Mouse (Mus musculus) liver, embryonic 12.5 days (tissue): ENCODE measurements around the gene Lyar. TPM values are rescaled to one million over a fixed set of nuclear protein-coding genes. Genes with fewer than 3 reads are reported as not detected.

Source experiments
- ATAC-seq: fragments of 200-750 bp; cut with Nextera tagmentation; 2 replicates; pipeline ENCODE4 v1.8.0; 2017; ENCODE audit warnings: moderate number of reproducible peaks, mild to moderate bottlenecking, moderate library complexity
- H3K27ac ChIP-seq: fragments of 300-500 bp; sonication (generic); 2 replicates; pipeline ENCODE4 v1.5.1; 2016; ENCODE audit warnings: mild to moderate bottlenecking
- H3K27me3 ChIP-seq: fragments of 300-500 bp; sonication (generic); replicated peaks from 2 replicates; pipeline ENCODE4 v1.6.1; 2016; ENCODE audit warnings: mild to moderate bottlenecking, moderate library complexity
- H3K36me3 ChIP-seq: fragments of 300-500 bp; sonication (generic); 2 replicates; pipeline ENCODE4 v1.6.1; 2016; ENCODE audit warnings: mild to moderate bottlenecking, moderate library complexity
- H3K4me1 ChIP-seq: fragments of 300-500 bp; sonication (generic); 2 replicates; pipeline ENCODE4 v1.6.1; 2016
- H3K4me2 ChIP-seq: fragments of 300-500 bp; sonication (generic); 2 replicates; pipeline ENCODE4 v1.6.1; 2016; ENCODE audit warnings: mild to moderate bottlenecking, moderate library complexity
- H3K4me3 ChIP-seq: fragments of 300-500 bp; sonication (generic); 2 replicates; pipeline ENCODE4 v1.5.1; 2016; ENCODE audit warnings: mild to moderate bottlenecking, moderate library complexity
- H3K9ac ChIP-seq: fragments of 300-500 bp; sonication (generic); 2 replicates; pipeline ENCODE4 v1.6.1; 2016; ENCODE audit warnings: mild to moderate bottlenecking, moderate library complexity
- H3K9me3 ChIP-seq: fragments of 300-500 bp; sonication (generic); replicated peaks from 2 replicates; pipeline ENCODE4 v1.6.1; 2016; ENCODE audit warnings: mild to moderate bottlenecking, moderate library complexity
- WGBS: fragments of 180-500 bp; shearing (Covaris S2); methylation state at CpG from one replicate; pipeline ENCODE4 v1.1.7; 2016; ENCODE audit not compliant: insufficient replicate concordance; 5-methylcytosine and 5-hydroxymethylcytosine counted together
- polyA plus RNA-seq: library from polyadenylated mRNA; unstranded; fragments of >200 nt; fragmentation: Nextera tagmentation; extraction: Ambion mirVana; gene quantifications from 2 replicates; pipeline ENCODE4 v1.2.1, GENCODE M21; 2016

The Lyar gene
- 145 and 147 TPM in 2 replicates for polyA plus RNA-seq

DNA sequence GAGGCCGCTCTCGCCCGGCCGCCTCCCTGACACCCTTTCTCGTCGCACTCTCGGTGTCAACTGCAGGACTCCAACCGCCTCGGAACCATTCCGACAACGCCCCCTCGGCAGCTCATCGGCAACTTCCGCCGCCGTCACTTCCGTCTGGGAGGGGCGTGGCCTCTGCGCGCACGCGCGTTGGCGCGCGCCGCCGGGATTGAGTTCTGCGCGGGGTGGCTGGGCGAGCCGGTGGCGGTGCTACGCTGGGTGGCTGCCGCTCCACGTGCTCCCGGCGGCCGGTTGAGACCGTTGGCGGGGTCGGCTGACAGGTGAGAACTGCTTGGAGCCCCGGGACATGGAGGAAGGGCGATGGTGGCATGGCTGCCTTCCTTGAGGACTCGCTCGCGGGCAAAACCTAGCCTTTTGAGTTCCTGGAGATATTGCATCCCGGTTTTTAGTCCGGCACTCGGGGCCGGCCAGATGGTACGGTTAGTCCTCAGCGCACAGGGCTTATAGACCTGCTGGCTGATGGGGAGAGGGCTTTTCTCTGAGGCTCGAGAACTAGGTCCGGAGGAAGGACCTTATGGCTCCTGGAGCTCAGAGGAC, at the start of gene Lyar, which contains the start of gene Zbtb49:
Lyar (plus strand) TSS at position 143 of the 585 bp plus-strand sequence.
Zbtb49 (minus strand) TSS at position 130 of the 585 bp plus-strand sequence.
- peak within 1 kb of the TSS; percentile 90 for H3K4me2 ChIP-seq
- H3K9ac ChIP-seq, result peak within 1 kb of the TSS; percentile 84
- under 1% methylated on average over 55 of the region's 55 CpGs for whole genome bisulfite sequencing
- H3K4me1 ChIP-seq, result peaks cover 41% of the 10 kb centered on the region
- ATAC-seq, result peak; percentile 90
- no peaks in the 10 kb centered on the region for H3K27me3 ChIP-seq
- H3K27ac ChIP-seq, result peak within 1 kb of the TSS; percentile 65
- H3K9me3 ChIP-seq, result no peaks in the 10 kb centered on the region
- H3K36me3 ChIP-seq, result peaks cover 44% of the 10 kb centered on the region
- peak within 1 kb of the TSS; percentile 87 for H3K4me3 ChIP-seq

DNA sequence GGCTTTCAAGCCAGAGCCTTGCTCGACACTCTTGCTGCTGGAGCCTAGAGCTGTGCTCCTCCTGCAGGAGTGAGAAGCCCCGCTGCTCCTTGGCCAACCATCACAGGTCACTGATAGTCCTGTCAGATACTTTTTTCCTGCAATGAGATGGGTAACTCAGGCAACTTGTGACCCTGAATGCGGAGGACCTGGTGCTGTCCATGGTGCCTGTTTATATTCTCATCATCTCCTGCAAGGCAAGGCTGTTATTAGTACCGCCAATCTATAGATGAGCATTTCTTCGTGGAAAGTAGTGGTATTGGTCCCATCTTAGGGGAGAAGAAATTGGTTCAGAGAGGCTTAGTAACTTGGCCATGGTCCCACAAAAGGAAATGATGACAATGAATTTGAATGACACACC, 46.5 kb upstream of the Lyar start:
- 38% methylated on average over 5 of the region's 5 CpGs for WGBS
- ATAC-seq, result no peak
- no peak overlapping the region for H3K27ac ChIP-seq

DNA sequence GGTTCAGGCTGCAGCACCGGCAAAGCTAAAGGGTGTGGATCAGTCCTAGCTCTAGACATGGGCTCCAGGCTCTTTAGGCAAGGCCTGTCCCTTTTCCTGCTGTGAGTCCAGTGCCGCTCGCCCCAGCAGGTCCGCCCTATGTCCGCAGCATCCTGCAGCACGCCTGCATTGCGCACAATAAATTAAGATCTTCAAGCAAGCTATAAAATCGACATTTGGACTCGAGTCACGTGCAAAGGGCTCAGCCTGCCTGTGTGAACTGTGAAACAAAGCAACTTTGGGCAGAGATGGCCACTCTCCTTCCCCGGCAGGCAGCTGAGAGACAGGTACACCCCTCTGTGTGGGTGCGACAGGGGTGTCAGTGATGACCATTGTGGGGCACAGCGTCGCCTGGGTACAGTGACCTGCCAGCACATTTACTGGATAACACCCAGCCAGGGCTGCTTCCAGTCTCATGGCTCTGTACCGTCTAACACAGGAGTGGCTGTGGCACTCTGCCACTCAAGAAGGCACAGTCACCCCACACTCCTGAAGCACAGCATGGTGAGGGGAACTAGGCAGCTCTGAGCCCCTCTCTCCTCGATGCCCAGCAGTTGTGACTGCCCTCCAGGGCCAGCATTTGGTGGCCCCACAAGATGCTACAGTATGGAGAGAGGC, 45.9 kb upstream of the Lyar start:
- no peaks in the 10 kb centered on the region for H3K36me3 ChIP-seq
- no peaks in the 10 kb centered on the region; the same call in 1 of the 2 replicates for H3K27me3 ChIP-seq
- no peak for ATAC-seq
- no peak overlapping the region for H3K9ac ChIP-seq
- no peak overlapping the region for H3K4me2 ChIP-seq
- no peaks in the 10 kb centered on the region for H3K9me3 ChIP-seq
- no peaks in the 10 kb centered on the region for H3K4me1 ChIP-seq
- WGBS, result 69% methylated on average over 16 of the region's 16 CpGs
- no peak overlapping the region for H3K4me3 ChIP-seq
- H3K27ac ChIP-seq, result no peak overlapping the region

More for the DNA sequence above, 46.5 kb upstream of the Lyar start:
- H3K4me3 ChIP-seq, result no peak overlapping the region
- no peaks in the 10 kb centered on the region for H3K36me3 ChIP-seq
- H3K27me3 ChIP-seq, result no peaks in the 10 kb centered on the region; the same call in 1 of the 2 replicates
- no peaks in the 10 kb centered on the region for H3K9me3 ChIP-seq
- H3K9ac ChIP-seq, result no peak overlapping the region
- no peak overlapping the region for H3K4me2 ChIP-seq
- no peaks in the 10 kb centered on the region for H3K4me1 ChIP-seq

DNA sequence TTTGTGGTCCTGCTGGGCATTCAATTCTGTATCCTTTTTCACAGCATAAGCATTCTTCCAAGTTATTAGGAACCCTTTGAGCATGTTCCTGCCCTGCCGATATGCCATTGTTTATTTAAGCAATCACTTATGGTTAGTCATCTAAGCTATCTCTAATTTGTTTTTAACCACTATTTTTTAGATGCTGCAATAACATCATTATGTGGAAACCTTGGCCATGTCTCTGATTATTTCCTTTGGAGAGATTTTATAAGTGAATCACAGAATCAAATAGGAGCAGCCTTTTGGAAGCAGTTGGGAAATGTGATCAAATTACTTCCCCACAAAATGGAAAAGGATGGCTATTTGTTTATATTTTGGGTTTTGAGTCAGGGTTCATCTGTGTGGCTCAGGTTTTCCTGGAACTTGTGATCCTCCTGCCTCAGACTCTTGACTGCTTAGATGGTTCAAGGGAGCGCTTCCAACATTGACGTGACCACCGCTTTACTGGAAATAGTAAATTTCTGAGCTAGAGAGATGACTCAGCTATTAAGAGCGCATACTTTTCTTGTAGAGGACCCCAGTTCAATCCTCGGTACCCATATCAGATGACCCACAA, 35.5 kb upstream of the Lyar start:
- 65% methylated on average over 6 of the region's 6 CpGs for WGBS
- no peak overlapping the region for H3K4me3 ChIP-seq
- no peaks in the 10 kb centered on the region for H3K36me3 ChIP-seq
- no peak for ATAC-seq
- no peaks in the 10 kb centered on the region for H3K9me3 ChIP-seq
- no peaks in the 10 kb centered on the region for H3K4me1 ChIP-seq
- 0 out of 2 replicates have a peak, but pooled peaks cover 5% of the 10 kb centered on the region for H3K27me3 ChIP-seq
- H3K4me2 ChIP-seq, result no peak overlapping the region
- no peak overlapping the region for H3K9ac ChIP-seq
- H3K27ac ChIP-seq, result no peak overlapping the region

DNA sequence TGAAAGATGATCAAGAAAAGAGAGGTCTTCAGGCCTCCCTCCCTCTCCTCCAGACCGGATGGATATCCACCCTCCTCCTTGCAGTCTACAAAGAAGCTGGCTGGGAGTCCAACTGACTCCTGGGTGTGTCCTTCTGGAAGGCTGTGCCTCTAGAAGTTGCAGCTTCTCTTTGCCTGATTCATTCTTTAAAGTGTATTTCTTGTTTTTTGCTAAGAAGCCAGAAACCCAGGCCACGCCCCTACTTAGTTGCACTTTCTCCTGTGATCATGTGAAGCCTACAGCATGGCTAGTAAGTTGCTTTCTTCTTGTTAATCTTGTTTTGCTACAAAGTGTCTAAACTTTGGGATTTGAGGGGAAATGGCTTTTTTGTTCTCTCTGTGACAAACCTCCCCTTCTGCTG, 33.3 kb upstream of the Lyar start:
- H3K4me3 ChIP-seq, result no peak overlapping the region
- H3K4me2 ChIP-seq, result no peak overlapping the region
- H3K27me3 ChIP-seq, result 0 out of 2 replicates have a peak, but pooled peaks cover 3% of the 10 kb centered on the region
- H3K9ac ChIP-seq, result no peak overlapping the region
- H3K4me1 ChIP-seq, result no peaks in the 10 kb centered on the region
- H3K27ac ChIP-seq, result no peak overlapping the region
- H3K36me3 ChIP-seq, result no peaks in the 10 kb centered on the region
- WGBS, result 67% methylated on average over 2 of the region's 2 CpGs
- H3K9me3 ChIP-seq, result no peaks in the 10 kb centered on the region
- ATAC-seq, result no peak

DNA sequence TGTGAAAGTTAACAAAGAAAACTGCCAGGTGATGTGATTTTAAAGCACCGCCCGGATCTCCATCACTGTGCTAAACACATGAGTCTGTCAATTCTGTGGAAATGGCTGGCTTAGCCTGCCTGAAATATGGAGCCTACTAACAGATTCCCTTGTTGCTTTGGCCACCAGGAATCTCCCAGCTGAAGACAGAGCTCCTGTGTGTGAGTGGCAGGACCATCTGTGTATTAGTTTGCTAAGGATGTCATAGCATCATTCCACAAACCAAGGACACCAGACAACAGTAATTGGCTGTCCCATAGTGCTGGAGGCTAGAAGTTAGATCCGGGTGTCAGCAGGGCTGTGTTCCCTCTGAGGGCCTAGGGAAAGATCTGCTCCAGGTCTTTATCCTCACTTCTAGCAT, 29.4 kb upstream of the Lyar start:
- Histone ChIP-seq H3K4me1 (no peaks in the 10 kb centered on the region), H3K36me3 (no peaks in the 10 kb centered on the region), H3K27ac (no peak overlapping the region), H3K4me2 (no peak overlapping the region), H3K4me3 (no peak overlapping the region), H3K27me3 (0 out of 2 replicates have a peak, but pooled peaks cover 4% of the 10 kb centered on the region), H3K9me3 (no peaks in the 10 kb centered on the region), H3K9ac (no peak overlapping the region)
- 72% methylated on average over 3 of the region's 3 CpGs for WGBS
- ATAC-seq, result no peak

DNA sequence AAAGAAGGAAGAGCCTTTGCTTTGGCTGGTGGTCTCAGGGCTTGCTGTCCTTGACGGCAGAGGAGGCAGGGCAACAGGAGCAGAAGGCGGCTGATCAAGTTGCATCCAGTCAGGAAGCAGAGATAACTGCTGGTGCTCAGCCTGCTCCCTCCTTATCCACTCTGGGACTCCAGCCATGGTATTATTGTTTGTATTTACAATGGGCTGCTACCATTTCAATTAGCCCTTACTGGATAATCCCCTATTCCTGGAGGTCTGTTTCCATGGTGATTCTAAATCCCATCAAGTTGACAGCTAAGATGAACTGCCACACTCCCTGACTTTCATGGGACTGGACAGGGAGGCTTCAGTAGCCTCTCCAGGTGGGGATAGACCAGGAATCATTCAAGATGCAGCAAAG, 25.3 kb upstream of the Lyar start:
- Histone ChIP-seq H3K27me3 (0 out of 2 replicates have a peak, but pooled peaks cover 4% of the 10 kb centered on the region), H3K4me3 (no peak overlapping the region), H3K9me3 (no peaks in the 10 kb centered on the region), H3K4me2 (no peak overlapping the region), H3K4me1 (no peaks in the 10 kb centered on the region), H3K9ac (no peak overlapping the region), H3K27ac (no peak overlapping the region), H3K36me3 (no peaks in the 10 kb centered on the region; the same call in 1 of the 2 replicates)
- ATAC-seq, result no peak
- 36% methylated on average over 2 of the region's 2 CpGs for WGBS

DNA sequence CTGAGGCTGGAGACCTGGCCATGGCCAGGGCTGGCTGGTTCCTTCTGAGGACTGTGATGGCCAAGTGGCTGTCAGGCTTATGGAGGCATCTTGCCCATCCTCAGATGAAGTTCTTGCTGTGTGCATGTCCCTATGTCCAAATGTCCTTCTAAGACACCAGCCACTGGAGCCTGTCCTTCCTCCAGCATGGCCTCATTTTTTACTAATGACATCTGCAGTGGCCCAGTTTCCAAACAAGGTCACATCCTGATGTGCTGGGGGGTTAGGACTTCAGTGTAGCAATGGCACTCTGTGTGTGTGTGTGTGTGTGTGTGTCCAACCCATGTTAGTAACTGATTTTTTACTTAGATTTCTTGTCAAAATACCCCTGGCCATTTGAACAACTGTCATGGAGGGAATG, 24.3 kb upstream of the Lyar start:
- no peak for ATAC-seq

DNA sequence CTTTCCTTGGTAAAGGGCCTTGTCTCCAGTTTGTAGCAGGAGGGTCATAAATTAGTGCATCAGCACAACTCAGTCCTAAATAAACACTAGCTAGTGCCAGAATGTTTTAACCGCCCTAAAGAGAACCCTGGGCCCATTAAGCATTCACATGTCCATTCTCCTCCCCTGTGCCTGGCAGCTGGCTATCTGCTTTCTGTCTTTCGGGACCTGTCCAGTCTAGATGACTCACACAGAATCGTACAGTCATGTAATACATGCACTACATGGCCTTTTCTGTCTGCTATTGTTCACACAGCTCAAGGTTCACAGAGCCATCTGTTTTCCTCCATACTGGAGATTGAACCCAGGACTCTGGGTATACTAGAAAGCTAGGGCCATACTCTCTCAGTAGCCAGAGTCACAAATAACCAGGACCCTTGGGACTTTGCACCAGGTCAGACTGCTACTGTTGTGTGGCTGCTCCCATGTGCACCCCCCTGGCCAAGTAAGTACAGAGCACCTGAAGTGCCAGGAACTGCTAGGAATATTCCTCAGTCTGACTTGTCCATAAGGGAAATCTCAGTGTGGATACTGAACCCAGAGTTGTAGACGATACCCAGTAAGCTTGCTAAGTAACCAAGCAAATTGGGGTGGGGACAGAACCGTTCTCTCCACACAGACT, 23.3 kb upstream of the Lyar start:
- H3K4me1 ChIP-seq, result no peaks in the 10 kb centered on the region
- no peaks in the 10 kb centered on the region for H3K9me3 ChIP-seq
- H3K4me2 ChIP-seq, result no peak overlapping the region
- ATAC-seq, result no peak
- H3K9ac ChIP-seq, result no peak overlapping the region
- 0 out of 2 replicates have a peak, but pooled peaks cover 4% of the 10 kb centered on the region for H3K27me3 ChIP-seq
- no peak overlapping the region for H3K27ac ChIP-seq
- H3K36me3 ChIP-seq, result peaks cover 17% of the 10 kb centered on the region
- WGBS, result 60% methylated on average over 5 of the region's 5 CpGs
- no peak overlapping the region for H3K4me3 ChIP-seq

More for the DNA sequence above, 24.3 kb upstream of the Lyar start:
- H3K4me3 ChIP-seq, result no peak overlapping the region
- H3K4me2 ChIP-seq, result no peak overlapping the region
- 0 out of 2 replicates have a peak, but pooled peaks cover 4% of the 10 kb centered on the region for H3K27me3 ChIP-seq
- H3K27ac ChIP-seq, result no peak overlapping the region
- H3K36me3 ChIP-seq, result peaks cover 7% of the 10 kb centered on the region
- H3K9me3 ChIP-seq, result no peaks in the 10 kb centered on the region
- H3K4me1 ChIP-seq, result no peaks in the 10 kb centered on the region
- H3K9ac ChIP-seq, result no peak overlapping the region

DNA sequence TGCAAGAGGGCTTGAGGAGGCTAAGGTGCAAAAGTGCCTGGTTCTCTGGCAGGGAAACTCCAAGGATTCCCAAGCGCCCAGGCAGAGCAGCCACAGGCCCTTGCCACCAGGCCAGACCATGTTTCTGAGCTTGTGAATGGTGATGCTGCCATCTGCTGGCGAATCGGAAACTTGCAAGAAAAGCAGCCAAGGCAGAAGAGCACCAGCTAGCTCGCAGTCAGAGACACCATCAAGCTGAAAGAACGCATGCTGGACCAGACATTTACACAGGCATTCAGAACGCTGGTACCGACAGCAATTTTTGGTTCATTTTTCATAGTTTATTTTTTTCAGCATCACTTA, 22.8 kb upstream of the Lyar start:
- H3K36me3 ChIP-seq, result peaks cover 22% of the 10 kb centered on the region
- no peaks in the 10 kb centered on the region for H3K9me3 ChIP-seq
- no peak overlapping the region for H3K27ac ChIP-seq
- no peak overlapping the region for H3K4me2 ChIP-seq
- no peak overlapping the region for H3K9ac ChIP-seq
- no peak overlapping the region for H3K4me3 ChIP-seq
- 24% methylated on average over 7 of the region's 7 CpGs for WGBS
- no peaks in the 10 kb centered on the region for H3K4me1 ChIP-seq
- 0 out of 2 replicates have a peak, but pooled peaks cover 4% of the 10 kb centered on the region for H3K27me3 ChIP-seq
- ATAC-seq, result no peak

DNA sequence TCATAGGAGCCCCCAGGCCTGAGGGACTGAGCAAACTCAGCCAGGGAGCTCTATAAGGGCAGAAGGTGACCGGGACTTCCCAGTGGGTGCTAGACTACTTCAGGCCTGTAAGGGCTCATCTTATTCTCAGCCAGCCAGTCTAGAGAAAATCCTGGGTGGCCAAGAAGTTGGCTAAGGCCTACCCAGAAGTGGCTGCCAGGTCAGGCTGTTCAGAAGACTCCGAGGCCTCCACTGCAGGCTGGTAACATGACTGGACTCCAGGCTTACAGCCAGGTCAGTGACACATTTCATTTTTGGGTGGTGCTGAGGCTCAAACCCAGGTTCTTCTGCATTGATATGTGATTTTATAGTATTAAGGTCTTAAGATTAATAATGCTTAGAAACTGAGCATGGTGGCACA, 20.6 kb upstream of the Lyar start:
- Histone ChIP-seq H3K27me3 (0 out of 2 replicates have a peak, but pooled peaks cover 4% of the 10 kb centered on the region), H3K4me1 (no peaks in the 10 kb centered on the region), H3K4me3 (no peak overlapping the region), H3K36me3 (peaks cover 45% of the 10 kb centered on the region), H3K9me3 (no peaks in the 10 kb centered on the region), H3K9ac (no peak overlapping the region), H3K27ac (no peak overlapping the region), H3K4me2 (no peak overlapping the region)
- 83% methylated on average over 2 of the region's 2 CpGs for WGBS
- ATAC-seq, result no peak

DNA sequence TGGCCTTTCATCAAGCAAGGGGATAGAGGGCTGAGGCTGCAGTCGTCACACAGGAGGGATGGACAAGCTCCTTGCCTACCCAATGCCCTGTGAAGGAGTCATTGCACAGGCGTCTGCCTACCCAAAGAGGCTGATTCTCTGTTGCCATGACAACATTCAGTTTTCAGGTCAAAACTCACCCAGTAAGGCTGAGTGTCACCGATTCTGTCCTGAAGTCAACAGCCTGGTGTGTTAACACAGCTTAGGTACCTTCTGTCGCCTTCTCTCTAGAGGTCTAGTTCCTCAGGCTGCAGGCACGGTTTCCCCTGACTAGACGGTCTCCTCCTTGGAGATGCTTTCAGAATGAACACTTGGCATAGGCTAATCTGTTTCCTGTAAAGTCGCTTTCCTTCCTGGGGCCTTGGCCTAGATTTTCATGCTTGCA, 15.0 kb upstream of the Lyar start:
- peaks cover 14% of the 10 kb centered on the region; the same call in 1 of the 2 replicates for H3K4me1 ChIP-seq
- no peak overlapping the region for H3K27ac ChIP-seq
- no peak overlapping the region for H3K9ac ChIP-seq
- no peaks in the 10 kb centered on the region for H3K27me3 ChIP-seq
- H3K4me2 ChIP-seq, result no peak overlapping the region
- no peak for ATAC-seq
- H3K36me3 ChIP-seq, result peaks cover 72% of the 10 kb centered on the region
- no peaks in the 10 kb centered on the region for H3K9me3 ChIP-seq
- H3K4me3 ChIP-seq, result no peak overlapping the region
- 70% methylated on average over 7 of the region's 7 CpGs for WGBS
